Mouse (Mus musculus): ENCODE results near the gene Fxn.
A peak's percentile ranks its signal among the peaks of the same experiment; 100 is the strongest.

DNA sequence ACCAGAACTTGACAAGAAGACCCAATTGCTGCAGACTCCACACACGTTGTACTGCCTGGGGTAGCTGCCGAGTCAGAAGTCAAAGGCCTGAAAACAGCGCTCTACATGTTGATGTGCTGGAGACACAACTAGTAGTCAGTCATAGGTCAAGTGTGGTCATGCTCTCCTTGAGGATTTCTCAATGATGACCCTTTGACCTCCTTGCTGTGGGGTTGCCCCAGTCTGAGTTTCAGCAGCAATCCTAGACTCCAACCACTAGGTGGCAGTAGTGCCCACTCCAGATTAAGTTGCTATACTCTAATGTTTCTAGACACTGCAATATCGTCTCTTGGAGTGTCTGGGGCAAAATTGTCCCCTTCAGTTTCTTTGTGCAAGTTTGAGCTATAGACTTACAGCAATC lies 3.8 kb upstream of the Fxn start:
- peak; percentile 75 for TF ChIP-seq CTCF (conservative IDR thresholded peaks at IDR 0.05; ENCODE audit: insufficient read depth, insufficient read length, low read depth, low read length)
- no peak for TF ChIP-seq POLR2A (IDR thresholded peaks at IDR 0.05; ENCODE audit: low read depth, low read length)

Data from kidney, adult 2 months (tissue).